Mouse (Mus musculus): ENCODE results near the gene Slc6a8.

Slc6a8 gene

GRCm38 (mm10) chrX:73672879-73673618, at the start of gene Slc6a8:
Slc6a8 (plus strand) TSS chrX:73673150.
- DNase-seq: peak; percentile 88 to 91

GRCm38 (mm10) chrX:73626981-73627380, 46.0 kb upstream of the Slc6a8 start:
- peak; percentile 52 to 56 for DNase-seq

- DNase-seq: no peak
These were observed 37.5 kb upstream of the Slc6a8 start for GRCm38 (mm10) chrX:73635425-73635824.

GRCm38 (mm10) chrX:73637415-73637814, 35.5 kb upstream of the Slc6a8 start:
- peak in 1 of 2 experiments; percentile 32 for DNase-seq

GRCm38 (mm10) chrX:73639255-73639675, 33.7 kb upstream of the Slc6a8 start, which contains the start of gene Dusp9:
Dusp9 (plus strand) TSS chrX:73639419.
- peak; percentile 52 to 55 for DNase-seq

GRCm38 (mm10) chrX:73639901-73640469, 33.0 kb upstream of the Slc6a8 start:
- DNase-seq: no peak

- DNase-seq: no peak
These were observed 27.8 kb upstream of the Slc6a8 start for GRCm38 (mm10) chrX:73645121-73645520.

- DNase-seq: no peak
These were observed 22.1 kb upstream of the Slc6a8 start for GRCm38 (mm10) chrX:73650869-73651268.

GRCm38 (mm10) chrX:73653392-73653791, 19.6 kb upstream of the Slc6a8 start:
- DNase-seq: no peak

GRCm38 (mm10) chrX:73654177-73654576, 18.8 kb upstream of the Slc6a8 start:
- DNase-seq: peak; percentile 68 to 87

GRCm38 (mm10) chrX:73655529-73655928, 17.4 kb upstream of the Slc6a8 start:
- peak in 1 of 2 experiments; percentile 40 for DNase-seq

GRCm38 (mm10) chrX:73658391-73658790, 14.6 kb upstream of the Slc6a8 start:
- no peak for DNase-seq

GRCm38 (mm10) chrX:73658936-73659574, 13.9 kb upstream of the Slc6a8 start:
- peak; percentile 31 to 35 for DNase-seq

- peak; percentile 66 for DNase-seq
These were observed 13.2 kb upstream of the Slc6a8 start, which contains the start of gene Pnck for GRCm38 (mm10) chrX:73659575-73660283. Pnck (minus strand) TSS chrX:73660117.

- peak in 1 of 2 experiments; percentile 51 for DNase-seq
These were observed 12.7 kb upstream of the Slc6a8 start for GRCm38 (mm10) chrX:73660284-73660665.

- DNase-seq: peak in 1 of 2 experiments; percentile 45
These were observed 9.8 kb upstream of the Slc6a8 start for GRCm38 (mm10) chrX:73663143-73663542.

GRCm38 (mm10) chrX:73672031-73672431, 919 bp upstream of the Slc6a8 start:
- peak; percentile 80 to 83 for DNase-seq

- DNase-seq: peak in 1 of 2 experiments; percentile 32
These were observed 643 bp downstream of the Slc6a8 start for GRCm38 (mm10) chrX:73673619-73673967.

- peak; percentile 55 to 58 for DNase-seq
These were observed 1.2 kb downstream of the Slc6a8 start for GRCm38 (mm10) chrX:73673968-73674661.

- DNase-seq: no peak
These were observed 2.3 kb downstream of the Slc6a8 start for GRCm38 (mm10) chrX:73675231-73675630.

GRCm38 (mm10) chrX:73676668-73677067, 3.7 kb downstream of the Slc6a8 start:
- no peak for DNase-seq

GRCm38 (mm10) chrX:73684156-73684555, 11.2 kb downstream of the Slc6a8 start:
- no peak for DNase-seq

Data from cerebellum, postnatal 10 days (tissue).